Mouse (Mus musculus): ENCODE data around the gene Srp9. TPM values are rescaled to one million over a fixed set of nuclear protein-coding genes. Genes with fewer than 3 reads are reported as not detected.

Srp9 gene
- polyA plus RNA-seq (2014; fragmentation: Nextera tagmentation; extraction: Ambion mirVana) = 122 and 124 TPM in 2 replicates

DNA sequence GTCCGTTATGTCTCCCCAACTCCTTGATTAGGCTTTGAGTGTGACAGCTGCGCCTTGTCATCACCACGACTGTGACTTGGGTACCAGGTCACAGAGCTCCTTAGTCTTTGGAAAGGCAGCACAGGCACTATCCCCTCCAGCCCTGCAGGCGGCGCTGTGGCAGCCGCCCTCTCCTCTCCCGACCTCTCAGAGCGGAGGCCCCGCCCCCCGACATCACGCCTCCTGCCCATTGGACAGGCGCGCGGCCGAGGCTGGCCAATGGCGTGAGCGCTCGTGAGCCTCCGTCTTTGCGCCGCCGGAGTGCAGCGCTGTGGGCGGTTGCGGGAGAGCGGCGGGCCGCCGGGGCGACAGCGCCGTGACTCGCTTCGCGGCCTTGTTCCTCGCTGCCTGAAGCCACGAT is at the start of gene Srp9:
TSS of gene Srp9 (plus strand) at position 232 of the 400 bp plus-strand sequence.
- Histone ChIP-seq H3K9me3 (replicated peaks; ENCODE audit: control insufficient read depth, low read length) (no peaks in the 10 kb centered on the region), H3K27me3 (ENCODE audit: control insufficient read depth, insufficient read depth, low read length) (no peaks in the 10 kb centered on the region), H3K4me3 (ENCODE audit: low read depth, low read length) (peak within 1 kb of the TSS; percentile 73), H3K9ac (ENCODE audit: low read depth, low read length) (peak within 1 kb of the TSS; percentile 80), H3K4me1 (ENCODE audit: control insufficient read depth, insufficient read depth, low read length) (peaks cover 5% of the 10 kb centered on the region), H3K4me2 (peak within 1 kb of the TSS; percentile 86), H3K27ac (ENCODE audit: low read depth, low read length) (peak within 1 kb of the TSS; percentile 65), H3K36me3 (ENCODE audit: control insufficient read depth, insufficient read depth, low read length) (peaks cover 6% of the 10 kb centered on the region; the same call in 1 of the 2 replicates)
- WGBS (ENCODE audit: insufficient replicate concordance) = 2% methylated on average over 36 of the region's 37 CpGs
- ATAC-seq (replicated peaks; ENCODE audit: insufficient number of reproducible peaks, low FRiP score, low TSS enrichment) = peak; percentile 99

DNA sequence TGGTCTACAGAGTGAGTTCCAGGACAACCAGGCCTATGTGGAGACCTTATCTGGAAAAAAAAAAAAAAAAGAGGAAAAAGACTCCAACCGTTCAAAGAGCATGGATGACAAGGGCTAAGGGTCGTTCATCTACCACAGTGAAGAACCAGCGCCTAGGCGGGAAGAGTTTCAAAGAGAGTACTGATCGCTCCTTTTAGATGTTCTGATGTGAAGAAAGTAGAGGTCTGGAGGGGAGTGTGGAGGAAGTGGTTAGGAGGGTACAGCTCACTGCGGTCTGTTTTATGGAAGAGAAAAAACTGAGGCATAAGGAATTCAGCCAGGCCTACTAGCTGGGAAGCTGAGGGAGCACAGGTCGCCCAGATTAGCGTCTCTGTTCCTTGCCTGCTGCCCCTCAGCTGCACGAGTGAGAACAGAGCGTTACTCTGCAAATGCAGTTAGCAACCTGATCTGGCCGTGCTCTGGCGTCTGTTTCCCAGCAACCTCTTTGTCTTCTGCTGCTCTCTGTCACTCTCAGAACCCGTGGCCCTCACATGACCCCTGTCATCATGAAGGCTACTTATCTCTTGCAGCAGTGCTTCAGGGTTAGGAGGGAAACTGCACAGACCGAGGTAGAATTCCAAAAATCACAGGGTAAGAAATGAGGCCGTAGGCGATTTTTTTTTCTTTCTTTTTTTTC is 42.7 kb upstream of the Srp9 start:
- H3K4me1 ChIP-seq (ENCODE audit: control insufficient read depth, insufficient read depth, low read length) = peaks cover 18% of the 10 kb centered on the region
- no peak overlapping the region for H3K9ac ChIP-seq (ENCODE audit: low read depth, low read length)
- H3K27me3 ChIP-seq (ENCODE audit: control insufficient read depth, insufficient read depth, low read length) = no peaks in the 10 kb centered on the region
- peak overlapping the region; percentile 25 for H3K4me2 ChIP-seq
- 0 out of 2 replicates have a peak, but pooled peaks cover 4% of the 10 kb centered on the region for H3K9me3 ChIP-seq (replicated peaks; ENCODE audit: control insufficient read depth, low read length)
- 11% methylated on average over 16 of the region's 16 CpGs for WGBS (ENCODE audit: insufficient replicate concordance)
- ATAC-seq (replicated peaks; ENCODE audit: insufficient number of reproducible peaks, low FRiP score, low TSS enrichment) = peak; percentile 67
- H3K27ac ChIP-seq (ENCODE audit: low read depth, low read length) = peak overlapping the region; percentile 79
- no peaks in the 10 kb centered on the region for H3K36me3 ChIP-seq (ENCODE audit: control insufficient read depth, insufficient read depth, low read length)
- no peak overlapping the region for H3K4me3 ChIP-seq (ENCODE audit: low read depth, low read length)

DNA sequence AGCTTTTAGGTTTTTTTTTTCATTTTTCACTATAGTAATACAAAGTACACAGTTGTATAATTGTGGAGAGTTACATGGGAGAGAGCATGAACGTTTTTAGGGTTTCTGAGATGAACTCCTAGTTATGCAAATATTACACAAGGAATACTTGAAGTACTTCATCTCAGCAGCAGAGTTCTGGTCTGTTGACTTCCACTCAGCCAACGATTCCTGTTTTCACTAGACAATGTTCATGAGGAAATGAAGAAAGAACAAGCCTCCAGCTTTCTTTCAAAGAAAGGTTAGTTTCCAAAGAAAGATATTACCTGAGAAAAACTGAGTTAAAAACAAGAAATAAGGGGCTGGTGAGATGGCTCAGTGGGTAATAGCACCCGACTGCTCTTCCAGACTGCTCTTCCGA is 41.1 kb upstream of the Srp9 start:
- H3K9me3 ChIP-seq (replicated peaks; ENCODE audit: control insufficient read depth, low read length) = 0 out of 2 replicates have a peak, but pooled peaks cover under 1% of the 10 kb centered on the region
- no peaks in the 10 kb centered on the region for H3K36me3 ChIP-seq (ENCODE audit: control insufficient read depth, insufficient read depth, low read length)
- no peaks in the 10 kb centered on the region for H3K27me3 ChIP-seq (ENCODE audit: control insufficient read depth, insufficient read depth, low read length)
- 85% methylated on average over 4 of the region's 4 CpGs for WGBS (ENCODE audit: insufficient replicate concordance)
- peaks cover 31% of the 10 kb centered on the region for H3K4me1 ChIP-seq (ENCODE audit: control insufficient read depth, insufficient read depth, low read length)
- no peak overlapping the region for H3K9ac ChIP-seq (ENCODE audit: low read depth, low read length)
- H3K4me2 ChIP-seq = no peak overlapping the region
- no peak overlapping the region for H3K27ac ChIP-seq (ENCODE audit: low read depth, low read length)
- ATAC-seq (replicated peaks; ENCODE audit: insufficient number of reproducible peaks, low FRiP score, low TSS enrichment) = no peak
- H3K4me3 ChIP-seq (ENCODE audit: low read depth, low read length) = no peak overlapping the region

DNA sequence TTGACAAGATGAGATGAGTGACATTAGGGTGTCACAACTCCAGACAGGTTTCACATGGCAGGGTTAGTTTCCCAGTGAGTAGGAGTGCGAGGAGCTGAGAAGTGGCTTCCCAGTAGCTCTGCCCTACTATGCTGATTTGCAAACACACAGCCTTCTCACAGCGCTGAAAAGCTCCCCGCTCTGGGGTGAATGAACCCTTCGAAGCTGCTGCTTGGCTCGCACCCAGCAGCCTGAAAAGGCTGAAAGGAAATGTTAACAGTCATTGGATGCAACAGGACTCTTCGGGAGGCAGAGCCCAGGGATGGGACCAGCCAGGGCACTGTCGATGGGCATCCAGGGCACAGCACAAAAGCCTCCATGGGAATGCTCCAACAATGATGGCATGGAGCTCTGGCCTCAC is 37.8 kb upstream of the Srp9 start:
- Histone ChIP-seq H3K4me2 (no peak overlapping the region), H3K4me1 (ENCODE audit: control insufficient read depth, insufficient read depth, low read length) (peaks cover 61% of the 10 kb centered on the region), H3K4me3 (ENCODE audit: low read depth, low read length) (no peak overlapping the region), H3K9ac (ENCODE audit: low read depth, low read length) (0 out of 2 replicates have a peak overlapping the region, but pooled peaks have one; percentile 22), H3K27me3 (ENCODE audit: control insufficient read depth, insufficient read depth, low read length) (no peaks in the 10 kb centered on the region), H3K36me3 (ENCODE audit: control insufficient read depth, insufficient read depth, low read length) (no peaks in the 10 kb centered on the region), H3K27ac (ENCODE audit: low read depth, low read length) (0 out of 2 replicates have a peak overlapping the region, but pooled peaks have one; percentile 10), H3K9me3 (replicated peaks; ENCODE audit: control insufficient read depth, low read length) (no peaks in the 10 kb centered on the region)
- ATAC-seq (replicated peaks; ENCODE audit: insufficient number of reproducible peaks, low FRiP score, low TSS enrichment) = no peak
- WGBS (ENCODE audit: insufficient replicate concordance) = 38% methylated on average over 7 of the region's 7 CpGs

DNA sequence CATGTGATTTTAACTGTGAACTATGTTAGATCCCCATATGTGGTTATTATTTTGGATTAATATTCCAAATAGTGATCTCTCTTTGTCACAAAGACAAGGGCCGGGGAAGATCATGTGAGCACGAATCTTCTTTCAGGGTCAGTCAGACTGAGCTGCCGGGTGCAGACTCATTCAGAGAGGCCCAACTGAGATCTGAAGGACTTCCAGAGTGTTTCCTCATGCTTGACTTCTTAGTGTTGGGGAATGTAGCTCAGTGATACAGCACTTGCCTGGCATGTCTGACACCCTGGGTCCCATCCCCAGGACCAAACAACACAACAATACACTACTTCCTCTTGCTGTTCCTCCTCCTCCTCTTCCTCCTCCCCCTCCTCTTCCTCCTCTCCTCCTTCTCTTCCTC is 37.2 kb upstream of the Srp9 start:
- H3K9me3 ChIP-seq (replicated peaks; ENCODE audit: control insufficient read depth, low read length) = no peaks in the 10 kb centered on the region
- no peak overlapping the region for H3K9ac ChIP-seq (ENCODE audit: low read depth, low read length)
- ATAC-seq (replicated peaks; ENCODE audit: insufficient number of reproducible peaks, low FRiP score, low TSS enrichment) = no peak
- no peak overlapping the region for H3K27ac ChIP-seq (ENCODE audit: low read depth, low read length)
- no peaks in the 10 kb centered on the region for H3K27me3 ChIP-seq (ENCODE audit: control insufficient read depth, insufficient read depth, low read length)
- WGBS (ENCODE audit: insufficient replicate concordance) = 73% methylated on average over 3 of the region's 3 CpGs
- H3K4me1 ChIP-seq (ENCODE audit: control insufficient read depth, insufficient read depth, low read length) = peaks cover 61% of the 10 kb centered on the region
- no peaks in the 10 kb centered on the region for H3K36me3 ChIP-seq (ENCODE audit: control insufficient read depth, insufficient read depth, low read length)
- H3K4me3 ChIP-seq (ENCODE audit: low read depth, low read length) = no peak overlapping the region
- H3K4me2 ChIP-seq = no peak overlapping the region

DNA sequence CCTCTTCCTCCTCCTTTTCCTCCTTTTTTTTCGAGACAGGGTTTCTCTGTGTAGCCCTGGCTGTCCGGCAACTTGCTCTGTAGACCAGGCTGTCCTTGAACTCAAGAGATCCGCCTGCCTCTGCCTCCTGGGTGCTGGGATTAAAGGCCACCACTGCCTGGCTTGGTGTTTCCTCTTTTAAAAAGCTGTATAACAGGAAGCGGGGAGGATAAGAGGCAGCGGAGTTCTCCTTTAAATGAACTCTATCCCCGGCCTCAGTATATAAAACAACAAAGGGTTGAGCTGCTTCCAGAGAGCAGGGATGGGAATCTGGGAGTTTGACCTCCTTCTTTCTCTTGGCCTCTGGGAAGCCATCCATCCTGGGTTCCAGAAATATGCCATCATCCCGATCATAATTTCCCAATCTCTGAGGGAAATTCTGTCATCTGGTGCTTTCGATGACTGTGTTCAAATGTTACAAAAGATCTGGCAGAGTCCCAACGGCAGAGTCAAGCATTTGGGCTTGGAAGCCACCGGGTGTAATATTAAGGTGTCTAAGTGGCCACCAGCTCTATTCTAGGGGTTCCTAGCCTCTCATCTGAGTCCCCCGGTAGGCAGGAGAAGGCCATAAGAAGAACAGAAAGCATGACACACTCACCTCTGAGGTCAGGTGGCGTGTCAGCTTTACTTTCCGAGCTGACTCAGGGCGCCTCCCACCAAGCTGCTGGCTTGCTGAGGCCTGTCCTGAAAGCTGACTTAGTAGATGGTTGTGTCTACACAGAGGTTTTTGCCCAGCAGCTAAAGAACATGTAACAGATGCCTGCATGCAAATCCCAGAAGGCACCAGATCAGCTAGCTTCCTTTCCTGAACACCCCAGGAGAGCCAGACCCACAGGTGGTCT is 36.5 kb upstream of the Srp9 start:
- Histone ChIP-seq H3K36me3 (ENCODE audit: control insufficient read depth, insufficient read depth, low read length) (no peaks in the 10 kb centered on the region), H3K27me3 (ENCODE audit: control insufficient read depth, insufficient read depth, low read length) (no peaks in the 10 kb centered on the region), H3K4me1 (ENCODE audit: control insufficient read depth, insufficient read depth, low read length) (peaks cover 59% of the 10 kb centered on the region), H3K27ac (ENCODE audit: low read depth, low read length) (peak overlapping the region; percentile 79), H3K9ac (ENCODE audit: low read depth, low read length) (no peak overlapping the region), H3K4me3 (ENCODE audit: low read depth, low read length) (no peak overlapping the region), H3K4me2 (no peak overlapping the region), H3K9me3 (replicated peaks; ENCODE audit: control insufficient read depth, low read length) (no peaks in the 10 kb centered on the region)
- ATAC-seq (replicated peaks; ENCODE audit: insufficient number of reproducible peaks, low FRiP score, low TSS enrichment) = no peak
- WGBS (ENCODE audit: insufficient replicate concordance) = 72% methylated on average over 14 of the region's 14 CpGs

DNA sequence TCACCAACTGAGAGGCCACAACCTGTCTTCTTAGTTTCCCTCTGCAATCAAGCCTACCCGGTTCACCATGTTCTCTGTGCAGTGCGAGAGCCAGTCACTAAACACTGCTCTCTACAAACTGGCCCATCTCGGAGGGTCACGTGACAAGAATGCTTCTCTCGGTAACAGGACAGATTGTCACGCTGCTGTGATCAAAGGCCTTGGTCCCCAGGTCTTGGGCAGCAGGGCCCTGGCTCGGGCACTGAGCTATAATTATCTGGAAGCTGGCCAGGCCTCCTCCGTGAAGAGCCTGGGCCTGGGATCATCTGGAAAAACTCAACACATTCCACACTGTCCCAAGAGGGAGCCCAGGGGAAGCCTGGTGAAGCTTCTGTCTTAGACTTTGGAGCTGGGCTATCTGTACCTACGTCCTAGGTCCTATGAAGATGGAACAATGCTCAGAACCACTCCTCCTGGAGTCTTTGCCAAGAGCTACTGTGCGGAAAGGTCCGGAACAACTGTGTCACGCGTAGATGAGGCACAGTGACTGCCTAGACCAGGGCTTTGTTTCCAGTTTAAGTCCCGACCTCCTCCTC is 35.6 kb upstream of the Srp9 start:
- Histone ChIP-seq H3K4me2 (0 out of 2 replicates have a peak overlapping the region, but pooled peaks have one; percentile 3), H3K9me3 (replicated peaks; ENCODE audit: control insufficient read depth, low read length) (no peaks in the 10 kb centered on the region), H3K27ac (ENCODE audit: low read depth, low read length) (peak overlapping the region; percentile 79), H3K4me1 (ENCODE audit: control insufficient read depth, insufficient read depth, low read length) (peaks cover 59% of the 10 kb centered on the region), H3K4me3 (ENCODE audit: low read depth, low read length) (no peak overlapping the region), H3K9ac (ENCODE audit: low read depth, low read length) (0 out of 2 replicates have a peak overlapping the region, but pooled peaks have one; percentile 0), H3K36me3 (ENCODE audit: control insufficient read depth, insufficient read depth, low read length) (no peaks in the 10 kb centered on the region), H3K27me3 (ENCODE audit: control insufficient read depth, insufficient read depth, low read length) (no peaks in the 10 kb centered on the region)
- WGBS (ENCODE audit: insufficient replicate concordance) = 27% methylated on average over 14 of the region's 14 CpGs
- ATAC-seq (replicated peaks; ENCODE audit: insufficient number of reproducible peaks, low FRiP score, low TSS enrichment) = peak; percentile 65

DNA sequence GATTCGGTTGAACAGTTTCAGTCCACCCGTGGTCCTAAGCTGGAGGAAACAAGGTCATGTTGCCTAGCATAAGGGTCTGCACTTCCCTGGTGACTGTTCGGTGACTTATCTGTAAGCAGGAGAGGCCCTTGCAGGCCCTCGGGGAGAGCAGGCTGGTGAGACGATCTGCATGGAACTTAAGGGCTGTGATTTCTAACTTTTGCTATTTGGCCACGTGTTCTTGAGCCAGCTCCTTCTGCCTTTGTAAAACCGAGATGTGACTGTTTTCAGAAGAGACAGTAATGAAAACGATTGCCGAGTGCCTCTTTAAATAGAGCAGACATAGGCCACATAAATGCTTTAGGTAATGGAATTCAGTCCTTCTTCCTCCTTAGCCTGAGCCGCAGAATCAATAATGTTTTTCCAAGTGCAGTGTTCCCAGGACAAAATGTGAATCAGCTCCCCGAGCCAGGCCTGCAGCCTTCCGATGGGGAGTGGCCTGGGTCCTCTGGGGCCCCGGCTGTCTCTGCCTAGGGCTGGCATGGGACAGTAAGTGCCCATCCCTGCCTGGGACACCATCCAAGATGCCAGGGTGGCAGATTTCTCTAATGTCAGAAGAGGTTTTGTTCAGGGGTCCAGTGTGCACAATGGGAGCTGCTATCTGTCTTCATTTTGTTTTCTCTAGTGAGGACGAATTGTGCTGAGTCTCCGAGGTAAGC is 34.8 kb upstream of the Srp9 start:
- 0 out of 2 replicates have a peak overlapping the region, but pooled peaks have one; percentile 15 for H3K4me2 ChIP-seq
- no peak overlapping the region for H3K4me3 ChIP-seq (ENCODE audit: low read depth, low read length)
- H3K9ac ChIP-seq (ENCODE audit: low read depth, low read length) = peak overlapping the region; percentile 0; the same call in 1 of the 2 replicates
- no peaks in the 10 kb centered on the region for H3K36me3 ChIP-seq (ENCODE audit: control insufficient read depth, insufficient read depth, low read length)
- peak overlapping the region; percentile 79 for H3K27ac ChIP-seq (ENCODE audit: low read depth, low read length)
- H3K4me1 ChIP-seq (ENCODE audit: control insufficient read depth, insufficient read depth, low read length) = peaks cover 62% of the 10 kb centered on the region
- ATAC-seq (replicated peaks; ENCODE audit: insufficient number of reproducible peaks, low FRiP score, low TSS enrichment) = no peak
- H3K27me3 ChIP-seq (ENCODE audit: control insufficient read depth, insufficient read depth, low read length) = no peaks in the 10 kb centered on the region
- no peaks in the 10 kb centered on the region for H3K9me3 ChIP-seq (replicated peaks; ENCODE audit: control insufficient read depth, low read length)
- WGBS (ENCODE audit: insufficient replicate concordance) = 18% methylated on average over 15 of the region's 15 CpGs

Data from heart, embryonic 11.5 days (tissue).